Mouse (Mus musculus): ENCODE data around the gene Ywhag. TPM values are rescaled to one million over a fixed set of nuclear protein-coding genes. Genes with fewer than 3 reads are reported as not detected.

The Ywhag gene
- polyA plus RNA-seq (2012; rRNA removed) = 516 and 534 TPM in 2 replicates

DNA sequence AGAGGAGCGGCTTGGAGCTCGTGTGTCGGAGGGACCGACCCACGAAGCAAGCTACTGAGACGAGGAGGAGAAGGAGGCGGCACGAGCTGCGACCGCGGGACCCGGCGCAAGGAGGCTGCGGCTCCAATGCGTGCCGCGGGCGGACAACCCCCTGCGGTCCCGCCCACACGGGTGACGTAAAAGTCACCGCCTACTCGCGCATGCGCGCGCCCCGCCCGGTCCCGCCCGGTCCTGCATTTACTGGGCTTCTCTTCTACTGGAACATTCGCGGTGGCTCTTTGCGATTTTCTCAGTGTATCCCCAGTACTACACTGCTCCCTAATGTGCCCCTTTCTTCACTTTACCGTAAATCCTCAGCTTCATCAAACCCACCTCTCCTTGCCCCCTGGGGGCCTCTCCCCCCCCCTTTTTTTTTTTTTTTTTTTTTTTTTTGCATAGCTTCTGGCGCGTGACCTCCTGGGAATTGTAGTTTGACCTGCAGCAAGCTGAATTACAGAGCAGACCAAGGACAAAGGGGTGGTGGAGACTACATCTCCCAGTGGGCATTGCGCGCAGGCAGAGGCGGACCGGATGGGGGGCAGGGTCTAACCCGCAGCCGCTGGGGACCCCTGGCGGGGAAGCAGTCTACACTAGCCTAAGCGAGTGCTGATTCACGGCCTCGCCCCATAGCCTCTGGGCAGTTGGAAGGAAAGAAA lies at the start of gene Ywhag:
Gene Ywhag, minus strand, starts transcription at position 136 of the 695 bp plus-strand sequence.
- H3K27ac ChIP-seq (ENCODE audit: insufficient read depth, low read length) = peak within 1 kb of the TSS; percentile 92
- peaks cover 2% of the 10 kb centered on the region for H3K4me1 ChIP-seq (ENCODE audit: control insufficient read depth, insufficient read depth, low read length)
- H3K4me3 ChIP-seq (ENCODE audit: insufficient read depth, low read length) = peak within 1 kb of the TSS; percentile 96
- TF ChIP-seq POLR2A (IDR thresholded peaks at IDR 0.05; ENCODE audit: extremely low read depth, insufficient read depth, low read length) (peak; percentile 98), CTCF (IDR thresholded peaks at IDR 0.05; ENCODE audit: extremely low read depth, insufficient read depth, low read length) (peak; percentile 46)

GRCm38 (mm10) chr5:135982398-135982797 lies 48.0 kb upstream of the Ywhag start:
- Histone ChIP-seq H3K4me3 (ENCODE audit: insufficient read depth, low read length) (no peak overlapping the region), H3K4me1 (ENCODE audit: control insufficient read depth, insufficient read depth, low read length) (no peaks in the 10 kb centered on the region), H3K27ac (ENCODE audit: insufficient read depth, low read length) (no peak overlapping the region)
- TF ChIP-seq CTCF (IDR thresholded peaks at IDR 0.05; ENCODE audit: extremely low read depth, insufficient read depth, low read length) (peak; percentile 85), POLR2A (IDR thresholded peaks at IDR 0.05; ENCODE audit: extremely low read depth, insufficient read depth, low read length) (no peak)

DNA sequence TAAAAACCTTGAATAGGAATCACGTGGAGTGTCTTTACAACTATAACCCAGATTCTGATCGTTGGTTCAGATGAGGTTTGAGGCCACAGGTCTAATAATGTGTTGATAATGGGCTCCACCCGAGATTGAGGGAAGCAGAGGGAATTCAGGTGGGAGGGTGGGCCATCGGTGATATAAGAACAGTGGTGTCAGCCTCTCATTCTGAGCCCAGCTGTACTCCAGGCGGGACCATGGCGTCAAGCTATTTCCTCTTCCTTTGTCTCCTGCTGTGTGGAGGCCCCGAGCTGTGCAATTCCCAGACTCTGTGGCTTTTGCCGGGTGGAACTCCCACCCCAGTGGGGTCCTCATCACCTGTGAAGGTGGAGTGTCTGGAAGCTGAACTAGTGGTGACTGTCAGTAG lies 45.5 kb upstream of the Ywhag start, which contains the start of gene Zp3:
Gene Zp3, plus strand, starts transcription at position 196 of the 400 bp plus-strand sequence.
- TF ChIP-seq CTCF (IDR thresholded peaks at IDR 0.05; ENCODE audit: extremely low read depth, insufficient read depth, low read length) = no peak
- Histone ChIP-seq H3K27ac (ENCODE audit: insufficient read depth, low read length) (no peak within 1 kb of the TSS), H3K4me1 (ENCODE audit: control insufficient read depth, insufficient read depth, low read length) (no peaks in the 10 kb centered on the region), H3K4me3 (ENCODE audit: insufficient read depth, low read length) (no peak within 1 kb of the TSS)

DNA sequence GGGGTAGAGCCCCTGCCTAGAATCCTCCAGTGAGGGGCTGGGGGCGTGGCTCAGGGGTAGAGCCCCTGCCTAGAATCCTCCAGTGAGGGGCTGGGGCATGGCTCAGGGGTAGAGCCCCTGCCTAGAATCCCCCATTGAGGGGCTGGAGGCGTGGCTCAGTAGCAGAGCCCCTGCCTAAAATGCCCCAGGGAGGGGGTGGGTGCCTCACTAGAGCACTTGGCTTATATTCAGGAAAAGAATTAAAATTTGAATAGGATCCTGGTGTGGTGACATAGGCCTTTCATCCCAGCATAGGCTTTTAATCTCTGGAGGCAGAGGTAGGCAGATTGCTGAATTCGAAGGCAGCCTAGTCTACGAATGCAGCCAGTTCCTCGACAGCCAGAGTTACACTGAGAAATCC lies 45.0 kb upstream of the Ywhag start:
- TF ChIP-seq POLR2A (IDR thresholded peaks at IDR 0.05; ENCODE audit: extremely low read depth, insufficient read depth, low read length) (no peak), CTCF (IDR thresholded peaks at IDR 0.05; ENCODE audit: extremely low read depth, insufficient read depth, low read length) (no peak)
- H3K4me1 ChIP-seq (ENCODE audit: control insufficient read depth, insufficient read depth, low read length) = no peaks in the 10 kb centered on the region

GRCm38 (mm10) chr5:135975893-135976668 lies 41.7 kb upstream of the Ywhag start:
- Histone ChIP-seq H3K27ac (ENCODE audit: insufficient read depth, low read length) (no peak overlapping the region), H3K4me3 (ENCODE audit: insufficient read depth, low read length) (no peak overlapping the region), H3K4me1 (ENCODE audit: control insufficient read depth, insufficient read depth, low read length) (no peaks in the 10 kb centered on the region)
- no peak for TF ChIP-seq CTCF (IDR thresholded peaks at IDR 0.05; ENCODE audit: extremely low read depth, insufficient read depth, low read length)
- no peak for TF ChIP-seq POLR2A (IDR thresholded peaks at IDR 0.05; ENCODE audit: extremely low read depth, insufficient read depth, low read length)

More for the DNA sequence above, 45.0 kb upstream of the Ywhag start:
- H3K27ac ChIP-seq (ENCODE audit: insufficient read depth, low read length) = no peak overlapping the region
- H3K4me3 ChIP-seq (ENCODE audit: insufficient read depth, low read length) = no peak overlapping the region

DNA sequence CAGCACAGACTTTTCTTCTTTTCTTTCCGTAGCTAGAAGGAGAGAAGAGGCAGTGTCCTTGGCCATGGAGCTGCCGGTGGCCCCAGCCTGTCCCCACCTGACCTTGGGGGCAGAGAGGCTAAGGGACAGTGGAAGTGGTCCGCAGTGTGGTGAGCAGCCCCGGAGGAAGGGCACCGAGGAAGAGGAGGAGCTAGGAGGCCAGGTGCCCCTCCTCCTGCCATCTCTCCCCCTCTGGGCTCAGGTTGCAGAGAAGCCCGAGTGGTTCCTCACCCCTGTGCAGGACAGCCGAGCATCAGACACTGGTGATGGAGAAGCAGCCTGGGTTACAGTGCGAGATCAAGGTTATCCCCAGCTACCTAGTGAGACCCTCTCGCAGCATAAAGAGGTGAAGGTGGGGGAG lies 39.9 kb upstream of the Ywhag start, which contains the start of gene Ssc4d:
Gene Ssc4d, minus strand, starts transcription at position 167 of the 400 bp plus-strand sequence.
- H3K27ac ChIP-seq (ENCODE audit: insufficient read depth, low read length) = no peak within 1 kb of the TSS
- TF ChIP-seq CTCF (IDR thresholded peaks at IDR 0.05; ENCODE audit: extremely low read depth, insufficient read depth, low read length) = no peak
- no peak for TF ChIP-seq POLR2A (IDR thresholded peaks at IDR 0.05; ENCODE audit: extremely low read depth, insufficient read depth, low read length)
- H3K4me3 ChIP-seq (ENCODE audit: insufficient read depth, low read length) = no peak within 1 kb of the TSS
- H3K4me1 ChIP-seq (ENCODE audit: control insufficient read depth, insufficient read depth, low read length) = no peaks in the 10 kb centered on the region

DNA sequence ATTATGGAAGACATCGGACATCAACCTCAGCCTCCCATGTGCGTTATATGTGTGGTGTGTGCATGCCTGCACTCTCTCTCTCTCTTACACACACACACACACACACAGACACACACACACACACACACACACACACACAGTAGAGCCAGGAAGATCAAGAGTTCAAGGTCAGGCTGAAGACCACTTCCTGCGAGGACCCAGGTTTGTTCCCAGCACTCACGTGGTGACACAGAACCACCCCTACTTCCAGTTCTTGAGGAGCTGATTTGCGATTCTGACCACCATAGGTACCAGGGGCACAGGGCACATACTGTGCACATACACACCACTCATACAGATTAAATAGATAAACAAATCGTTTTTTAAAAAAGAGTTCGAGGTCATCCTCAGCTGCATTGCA lies 37.5 kb upstream of the Ywhag start:
- no peak overlapping the region for H3K4me3 ChIP-seq (ENCODE audit: insufficient read depth, low read length)
- H3K4me1 ChIP-seq (ENCODE audit: control insufficient read depth, insufficient read depth, low read length) = no peaks in the 10 kb centered on the region
- H3K27ac ChIP-seq (ENCODE audit: insufficient read depth, low read length) = no peak overlapping the region
- no peak for TF ChIP-seq POLR2A (IDR thresholded peaks at IDR 0.05; ENCODE audit: extremely low read depth, insufficient read depth, low read length)
- no peak for TF ChIP-seq CTCF (IDR thresholded peaks at IDR 0.05; ENCODE audit: extremely low read depth, insufficient read depth, low read length)

GRCm38 (mm10) chr5:135970247-135970646 lies 35.8 kb upstream of the Ywhag start:
- Histone ChIP-seq H3K27ac (ENCODE audit: insufficient read depth, low read length) (no peak overlapping the region), H3K4me3 (ENCODE audit: insufficient read depth, low read length) (no peak overlapping the region), H3K4me1 (ENCODE audit: control insufficient read depth, insufficient read depth, low read length) (no peaks in the 10 kb centered on the region)
- TF ChIP-seq POLR2A (IDR thresholded peaks at IDR 0.05; ENCODE audit: extremely low read depth, insufficient read depth, low read length) (no peak), CTCF (IDR thresholded peaks at IDR 0.05; ENCODE audit: extremely low read depth, insufficient read depth, low read length) (no peak)

- Histone ChIP-seq H3K27ac (ENCODE audit: insufficient read depth, low read length) (no peak overlapping the region), H3K4me3 (ENCODE audit: insufficient read depth, low read length) (no peak overlapping the region), H3K4me1 (ENCODE audit: control insufficient read depth, insufficient read depth, low read length) (no peaks in the 10 kb centered on the region)
- TF ChIP-seq POLR2A (IDR thresholded peaks at IDR 0.05; ENCODE audit: extremely low read depth, insufficient read depth, low read length) = no peak
- TF ChIP-seq CTCF (IDR thresholded peaks at IDR 0.05; ENCODE audit: extremely low read depth, insufficient read depth, low read length) = peak; percentile 40; the same call in 1 of the 2 replicates
Observed at GRCm38 (mm10) chr5:135968781-135969180, 34.4 kb upstream of the Ywhag start.

Measured in cortical plate, adult 2 months (tissue).